Mouse (Mus musculus) megakaryocyte, embryonic 14.5 days (primary cell): Measurements from ENCODE around the gene Meis2. TPM values are rescaled to one million over a fixed set of nuclear protein-coding genes. Genes with fewer than 3 reads are reported as not detected.

Source experiments
- H3K27me3 ChIP-seq: replicated peaks from 2 replicates; pipeline ENCODE3; 2012; ENCODE audit warnings: inconsistent platforms
- H3K36me3 ChIP-seq: replicated peaks from 2 replicates; pipeline ENCODE3; 2012; ENCODE audit warnings: low read length, inconsistent platforms, mixed read lengths
- H3K4me1 ChIP-seq: 2 replicates; pipeline ENCODE4 v1.6.1; 2012; ENCODE audit warnings: inconsistent platforms
- H3K4me3 ChIP-seq: replicated peaks from 2 replicates; pipeline ENCODE3; 2012; ENCODE audit warnings: moderate library complexity, mild to moderate bottlenecking, inconsistent platforms
- H3K9me3 ChIP-seq: 2 replicates; pipeline ENCODE4 v1.6.1; 2012; ENCODE audit warnings: inconsistent platforms
- FLI1 ChIP-seq: IDR thresholded peaks from 2 replicates; pipeline ENCODE4 v1.6.1; 2012; ENCODE audit warnings: low read length, inconsistent platforms, mixed read lengths
- GATA1 ChIP-seq: IDR thresholded peaks from 3 replicates; pipeline ENCODE4 v1.6.1; 2012; ENCODE audit warnings: mixed read lengths, low read length, inconsistent platforms, borderline replicate concordance
- polyA plus RNA-seq: library from polyadenylated mRNA; stranded (reverse); fragments of >175 nt; gene quantifications from 2 replicates; pipeline ENCODE4 v1.2.3, GENCODE M21; 2012; ENCODE audit warnings: low replicate concordance; ENCODE audit not compliant: insufficient read depth

The Meis2 gene
- polyA plus RNA-seq, 1 experiment: not detected

- H3K9me3 ChIP-seq: peaks cover 10% of the 10 kb centered on the region
- no peaks in the 10 kb centered on the region for H3K36me3 ChIP-seq
- TF ChIP-seq GATA1 (no peak), FLI1 (no peak)
- no peak overlapping the region for H3K4me3 ChIP-seq
- H3K27me3 ChIP-seq: no peaks in the 10 kb centered on the region
- no peaks in the 10 kb centered on the region for H3K4me1 ChIP-seq
Measured at GRCm38 (mm10) chr2:115984487-115984886, 81.2 kb downstream of the Meis2 start.

GRCm38 (mm10) chr2:115980490-115980889 is 85.1 kb downstream of the Meis2 start:
- Histone ChIP-seq H3K9me3 (peaks cover 10% of the 10 kb centered on the region), H3K4me3 (no peak overlapping the region), H3K4me1 (no peaks in the 10 kb centered on the region), H3K27me3 (no peaks in the 10 kb centered on the region), H3K36me3 (no peaks in the 10 kb centered on the region)
- TF ChIP-seq GATA1 (no peak), FLI1 (no peak)

- Histone ChIP-seq H3K27me3 (no peaks in the 10 kb centered on the region), H3K4me3 (no peak overlapping the region), H3K36me3 (no peaks in the 10 kb centered on the region), H3K4me1 (no peaks in the 10 kb centered on the region), H3K9me3 (peaks cover 6% of the 10 kb centered on the region; the same call in 1 of the 2 replicates)
- no peak for TF ChIP-seq FLI1
- no peak for TF ChIP-seq GATA1
Measured at GRCm38 (mm10) chr2:115979683-115980476, 85.8 kb downstream of the Meis2 start.

GRCm38 (mm10) chr2:115978666-115979065 is 87.0 kb downstream of the Meis2 start:
- Histone ChIP-seq H3K4me3 (no peak overlapping the region), H3K9me3 (peaks cover 4% of the 10 kb centered on the region; the same call in 1 of the 2 replicates), H3K4me1 (no peaks in the 10 kb centered on the region), H3K27me3 (no peaks in the 10 kb centered on the region), H3K36me3 (no peaks in the 10 kb centered on the region)
- no peak for TF ChIP-seq GATA1
- no peak for TF ChIP-seq FLI1

- 0 out of 2 replicates have a peak, but pooled peaks cover 3% of the 10 kb centered on the region for H3K9me3 ChIP-seq
- TF ChIP-seq FLI1: no peak
- no peak for TF ChIP-seq GATA1
- no peaks in the 10 kb centered on the region for H3K27me3 ChIP-seq
- H3K4me3 ChIP-seq: no peak overlapping the region
- no peaks in the 10 kb centered on the region for H3K4me1 ChIP-seq
- H3K36me3 ChIP-seq: no peaks in the 10 kb centered on the region
Measured at GRCm38 (mm10) chr2:115971296-115971805, 94.3 kb downstream of the Meis2 start.

GRCm38 (mm10) chr2:115970091-115970820 is 95.4 kb downstream of the Meis2 start:
- no peak overlapping the region for H3K4me3 ChIP-seq
- no peak for TF ChIP-seq GATA1
- TF ChIP-seq FLI1: no peak
- H3K4me1 ChIP-seq: no peaks in the 10 kb centered on the region
- H3K9me3 ChIP-seq: 0 out of 2 replicates have a peak, but pooled peaks cover 4% of the 10 kb centered on the region
- no peaks in the 10 kb centered on the region for H3K27me3 ChIP-seq
- H3K36me3 ChIP-seq: no peaks in the 10 kb centered on the region

- H3K36me3 ChIP-seq: no peaks in the 10 kb centered on the region
- no peaks in the 10 kb centered on the region for H3K27me3 ChIP-seq
- no peak for TF ChIP-seq GATA1
- no peak for TF ChIP-seq FLI1
- peaks cover 10% of the 10 kb centered on the region for H3K9me3 ChIP-seq
- H3K4me3 ChIP-seq: no peak overlapping the region
- H3K4me1 ChIP-seq: no peaks in the 10 kb centered on the region
Measured at GRCm38 (mm10) chr2:115969201-115969600, 96.4 kb downstream of the Meis2 start.

- H3K4me1 ChIP-seq: no peaks in the 10 kb centered on the region
- no peaks in the 10 kb centered on the region for H3K27me3 ChIP-seq
- no peak overlapping the region for H3K4me3 ChIP-seq
- TF ChIP-seq FLI1: no peak
- no peak for TF ChIP-seq GATA1
- no peaks in the 10 kb centered on the region for H3K36me3 ChIP-seq
- peaks cover 17% of the 10 kb centered on the region for H3K9me3 ChIP-seq
Measured at GRCm38 (mm10) chr2:115964911-115965310, 100.7 kb downstream of the Meis2 start.

- H3K9me3 ChIP-seq: peaks cover 17% of the 10 kb centered on the region
- H3K36me3 ChIP-seq: no peaks in the 10 kb centered on the region
- H3K4me1 ChIP-seq: no peaks in the 10 kb centered on the region
- no peaks in the 10 kb centered on the region for H3K27me3 ChIP-seq
- H3K4me3 ChIP-seq: no peak overlapping the region
- TF ChIP-seq GATA1: no peak
- TF ChIP-seq FLI1: no peak
Measured at GRCm38 (mm10) chr2:115963293-115963835, 102.3 kb downstream of the Meis2 start.
